Mouse (Mus musculus) midbrain, embryonic 15.5 days (tissue): Measurements from ENCODE around the gene Tmem150a. TPM values are rescaled to one million over a fixed set of nuclear protein-coding genes. Genes with fewer than 3 reads are reported as not detected.
A peak's percentile ranks its signal among the peaks of the same experiment; 100 is the strongest.

ENCODE experiments used
- ATAC-seq: fragments of 200-750 bp; cut with Nextera tagmentation; replicated peaks from 2 replicates; pipeline ENCODE4 v1.8.0; 2017; ENCODE audit warnings: moderate TSS enrichment
- H3K27ac ChIP-seq: fragments of 300-500 bp; sonication (generic); 2 replicates; pipeline ENCODE4 v1.5.1; 2015; ENCODE audit warnings: mild to moderate bottlenecking, inconsistent platforms
- H3K27me3 ChIP-seq: fragments of 300-500 bp; sonication (generic); replicated peaks from 2 replicates; pipeline ENCODE4 v1.6.1; 2015; ENCODE audit warnings: inconsistent platforms
- H3K36me3 ChIP-seq: fragments of 300-500 bp; sonication (generic); replicated peaks from 2 replicates; pipeline ENCODE4 v1.6.1; 2015; ENCODE audit warnings: inconsistent platforms
- H3K4me1 ChIP-seq: fragments of 300-500 bp; sonication (generic); 2 replicates; pipeline ENCODE4 v1.6.1; 2015; ENCODE audit warnings: inconsistent platforms
- H3K4me2 ChIP-seq: fragments of 300-500 bp; sonication (generic); 2 replicates; pipeline ENCODE4 v1.6.1; 2015; ENCODE audit warnings: inconsistent platforms, mild to moderate bottlenecking, moderate library complexity
- H3K4me3 ChIP-seq: fragments of 300-500 bp; sonication (generic); 2 replicates; pipeline ENCODE4 v1.5.1; 2015; ENCODE audit warnings: mild to moderate bottlenecking, inconsistent platforms
- H3K9ac ChIP-seq: fragments of 300-500 bp; sonication (generic); 2 replicates; pipeline ENCODE4 v1.6.1; 2015; ENCODE audit warnings: mild to moderate bottlenecking, inconsistent platforms
- H3K9me3 ChIP-seq: fragments of 300-500 bp; sonication (generic); 2 replicates; pipeline ENCODE4 v1.6.1; 2016; ENCODE audit warnings: inconsistent platforms
- WGBS: fragments of 180-500 bp; shearing (Covaris S2); methylation state at CpG from one replicate; pipeline ENCODE4 v1.1.7; 2015; ENCODE audit warnings: mixed read lengths; 5-methylcytosine and 5-hydroxymethylcytosine counted together
- polyA plus RNA-seq: library from polyadenylated mRNA; unstranded; fragments of >200 nt; fragmentation: Nextera tagmentation; extraction: Ambion mirVana; gene quantifications from 2 replicates; pipeline ENCODE4 v1.2.1, GENCODE M21; 2015

The Tmem150a gene
- polyA plus RNA-seq, 1 experiment from 2014 or later, result 18.5 TPM

- Histone ChIP-seq H3K27ac (no peak overlapping the region), H3K9me3 (no peaks in the 10 kb centered on the region), H3K4me1 (no peaks in the 10 kb centered on the region), H3K4me2 (no peak overlapping the region), H3K9ac (no peak overlapping the region), H3K36me3 (peaks cover 52% of the 10 kb centered on the region), H3K4me3 (no peak overlapping the region), H3K27me3 (no peaks in the 10 kb centered on the region)
- no peak for ATAC-seq
- WGBS, result 90% methylated on average over 5 of the region's 5 CpGs
Measured at GRCm38 (mm10) chr6:72333111-72333510, 22.1 kb upstream of the Tmem150a start.

GRCm38 (mm10) chr6:72340481-72340880 lies 14.8 kb upstream of the Tmem150a start:
- 58% methylated on average over 2 of the region's 2 CpGs for WGBS
- Histone ChIP-seq H3K4me1 (peaks cover 18% of the 10 kb centered on the region), H3K27me3 (no peaks in the 10 kb centered on the region), H3K4me3 (no peak overlapping the region), H3K36me3 (peaks cover 25% of the 10 kb centered on the region), H3K27ac (no peak overlapping the region), H3K4me2 (no peak overlapping the region), H3K9me3 (no peaks in the 10 kb centered on the region), H3K9ac (no peak overlapping the region)
- ATAC-seq, result no peak

- Histone ChIP-seq H3K4me3 (peak overlapping the region; percentile 60), H3K27me3 (no peaks in the 10 kb centered on the region), H3K9me3 (no peaks in the 10 kb centered on the region), H3K9ac (peak overlapping the region; percentile 65), H3K4me1 (peaks cover 45% of the 10 kb centered on the region), H3K27ac (peak overlapping the region; percentile 63), H3K36me3 (0 out of 2 replicates have a peak, but pooled peaks cover 4% of the 10 kb centered on the region), H3K4me2 (peak overlapping the region; percentile 76)
- under 1% methylated on average over 41 of the region's 42 CpGs for WGBS
- ATAC-seq, result peak; percentile 40
Measured at GRCm38 (mm10) chr6:72344396-72345073, 10.7 kb upstream of the Tmem150a start.

DNA sequence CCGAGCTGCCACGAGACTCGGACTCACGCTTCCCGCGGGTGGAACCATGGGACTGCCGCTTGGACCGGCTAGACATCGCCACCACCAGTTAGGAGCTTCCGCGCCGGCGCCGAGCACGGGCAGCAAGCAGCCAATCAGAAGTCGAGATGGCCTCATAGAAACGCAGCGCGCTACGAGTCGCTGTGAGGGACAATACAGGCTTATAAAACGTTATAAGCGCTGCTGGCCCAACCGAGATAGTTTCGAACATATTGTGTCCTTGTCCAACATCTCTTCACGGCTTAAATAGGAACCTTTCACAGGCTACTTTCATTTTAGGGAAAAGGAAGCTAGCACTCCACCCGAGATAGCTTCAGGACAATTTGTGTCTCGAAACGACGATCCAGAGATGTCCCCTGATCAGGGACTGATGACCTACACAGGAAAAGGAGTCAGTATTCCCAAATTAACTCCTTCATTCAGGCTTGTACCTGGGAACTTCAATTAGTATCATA lies 10.1 kb upstream of the Tmem150a start, which contains the start of gene Usp39:
Usp39 (minus strand) TSS at position 111 of the 494 bp plus-strand sequence.
- under 1% methylated on average over 30 of the region's 30 CpGs for WGBS
- no peaks in the 10 kb centered on the region for H3K27me3 ChIP-seq
- peak within 1 kb of the TSS; percentile 63 for H3K27ac ChIP-seq
- H3K9ac ChIP-seq, result peak within 1 kb of the TSS; percentile 65
- peak within 1 kb of the TSS; percentile 76 for H3K4me2 ChIP-seq
- H3K4me3 ChIP-seq, result peak within 1 kb of the TSS; percentile 60
- peaks cover 45% of the 10 kb centered on the region for H3K4me1 ChIP-seq
- peak; percentile 80 for ATAC-seq
- H3K9me3 ChIP-seq, result no peaks in the 10 kb centered on the region
- H3K36me3 ChIP-seq, result peaks cover 8% of the 10 kb centered on the region; the same call in 1 of the 2 replicates

- H3K4me1 ChIP-seq, result peaks cover 45% of the 10 kb centered on the region
- H3K27ac ChIP-seq, result peak overlapping the region; percentile 63; the same call in 1 of the 2 replicates
- H3K36me3 ChIP-seq, result peaks cover 11% of the 10 kb centered on the region; the same call in 1 of the 2 replicates
- H3K9me3 ChIP-seq, result no peaks in the 10 kb centered on the region
- H3K9ac ChIP-seq, result no peak overlapping the region
- ATAC-seq, result peak; percentile 1; the same call in 1 of the 2 replicates
- WGBS, result 51% methylated on average over 6 of the region's 6 CpGs
- H3K27me3 ChIP-seq, result no peaks in the 10 kb centered on the region
- H3K4me3 ChIP-seq, result peak overlapping the region; percentile 60
- peak overlapping the region; percentile 76 for H3K4me2 ChIP-seq
Measured at GRCm38 (mm10) chr6:72345633-72346032, 9.6 kb upstream of the Tmem150a start.

- H3K36me3 ChIP-seq, result peaks cover 9% of the 10 kb centered on the region; the same call in 1 of the 2 replicates
- WGBS, result 85% methylated on average over 4 of the region's 4 CpGs
- H3K4me1 ChIP-seq, result peaks cover 45% of the 10 kb centered on the region
- no peak overlapping the region for H3K27ac ChIP-seq
- no peak overlapping the region for H3K9ac ChIP-seq
- H3K4me3 ChIP-seq, result no peak overlapping the region
- H3K27me3 ChIP-seq, result no peaks in the 10 kb centered on the region
- H3K9me3 ChIP-seq, result no peaks in the 10 kb centered on the region
- no peak for ATAC-seq
- peak overlapping the region; percentile 77; the same call in 1 of the 2 replicates for H3K4me2 ChIP-seq
Measured at GRCm38 (mm10) chr6:72346261-72346660, 9.0 kb upstream of the Tmem150a start.

DNA sequence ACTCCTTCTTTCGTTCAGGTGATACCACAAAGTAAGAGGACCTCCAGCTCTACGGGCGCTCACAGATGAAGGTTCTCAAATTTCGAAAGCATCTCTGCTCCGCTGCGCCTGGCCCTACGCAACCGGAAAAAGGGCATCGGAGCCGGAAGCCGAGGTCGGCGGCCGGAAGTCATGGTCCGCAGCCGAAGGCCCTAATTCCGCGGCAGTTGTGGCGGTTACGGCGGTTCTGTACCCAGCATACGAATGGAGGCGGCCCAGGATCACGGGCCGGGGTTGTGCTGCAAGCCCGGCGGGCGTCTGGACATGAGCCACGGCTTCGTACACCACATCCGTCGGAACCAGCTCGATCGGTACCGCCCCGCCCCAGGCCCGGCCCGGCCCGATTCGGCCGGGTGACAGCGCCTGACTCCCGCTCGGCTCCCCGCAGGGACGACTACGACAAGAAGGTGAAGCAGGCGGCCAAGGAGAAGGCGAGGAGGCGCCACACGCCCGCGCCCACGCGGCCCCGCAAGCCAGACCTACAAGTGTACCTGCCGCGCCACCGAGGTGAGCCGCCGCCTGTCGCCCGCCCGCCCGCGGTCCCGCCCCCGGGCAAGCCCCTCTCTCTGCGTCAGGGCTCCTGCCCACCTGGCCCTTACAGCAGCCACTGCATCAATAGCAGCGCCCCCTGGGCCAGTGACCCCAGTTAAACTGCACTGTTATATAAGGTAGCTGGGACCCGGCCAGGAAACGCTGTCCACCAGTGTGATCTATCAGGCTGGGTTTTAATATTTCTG lies 7.9 kb upstream of the Tmem150a start, which contains the start of gene 0610030E20Rik:
0610030E20Rik (plus strand) TSS at position 152 of the 776 bp plus-strand sequence.
- Histone ChIP-seq H3K36me3 (peaks cover 7% of the 10 kb centered on the region; the same call in 1 of the 2 replicates), H3K4me2 (peak within 1 kb of the TSS; percentile 77), H3K9ac (peak within 1 kb of the TSS; percentile 94), H3K4me3 (peak within 1 kb of the TSS; percentile 93), H3K9me3 (no peaks in the 10 kb centered on the region), H3K27me3 (no peaks in the 10 kb centered on the region), H3K4me1 (peaks cover 45% of the 10 kb centered on the region), H3K27ac (peak within 1 kb of the TSS; percentile 88)
- ATAC-seq, result peak; percentile 59
- under 1% methylated on average over 72 of the region's 72 CpGs for WGBS

GRCm38 (mm10) chr6:72348411-72348810 lies 6.8 kb upstream of the Tmem150a start:
- Histone ChIP-seq H3K27me3 (no peaks in the 10 kb centered on the region), H3K9me3 (no peaks in the 10 kb centered on the region), H3K9ac (peak overlapping the region; percentile 94; the same call in 1 of the 2 replicates), H3K4me3 (peak overlapping the region; percentile 93; the same call in 1 of the 2 replicates), H3K4me1 (peaks cover 42% of the 10 kb centered on the region), H3K4me2 (peak overlapping the region; percentile 77; the same call in 1 of the 2 replicates), H3K27ac (no peak overlapping the region), H3K36me3 (peaks cover 7% of the 10 kb centered on the region; the same call in 1 of the 2 replicates)
- no peak for ATAC-seq
- 81% methylated on average over 10 of the region's 10 CpGs for WGBS

GRCm38 (mm10) chr6:72350214-72350613 lies 5.0 kb upstream of the Tmem150a start:
- H3K27me3 ChIP-seq, result no peaks in the 10 kb centered on the region

DNA sequence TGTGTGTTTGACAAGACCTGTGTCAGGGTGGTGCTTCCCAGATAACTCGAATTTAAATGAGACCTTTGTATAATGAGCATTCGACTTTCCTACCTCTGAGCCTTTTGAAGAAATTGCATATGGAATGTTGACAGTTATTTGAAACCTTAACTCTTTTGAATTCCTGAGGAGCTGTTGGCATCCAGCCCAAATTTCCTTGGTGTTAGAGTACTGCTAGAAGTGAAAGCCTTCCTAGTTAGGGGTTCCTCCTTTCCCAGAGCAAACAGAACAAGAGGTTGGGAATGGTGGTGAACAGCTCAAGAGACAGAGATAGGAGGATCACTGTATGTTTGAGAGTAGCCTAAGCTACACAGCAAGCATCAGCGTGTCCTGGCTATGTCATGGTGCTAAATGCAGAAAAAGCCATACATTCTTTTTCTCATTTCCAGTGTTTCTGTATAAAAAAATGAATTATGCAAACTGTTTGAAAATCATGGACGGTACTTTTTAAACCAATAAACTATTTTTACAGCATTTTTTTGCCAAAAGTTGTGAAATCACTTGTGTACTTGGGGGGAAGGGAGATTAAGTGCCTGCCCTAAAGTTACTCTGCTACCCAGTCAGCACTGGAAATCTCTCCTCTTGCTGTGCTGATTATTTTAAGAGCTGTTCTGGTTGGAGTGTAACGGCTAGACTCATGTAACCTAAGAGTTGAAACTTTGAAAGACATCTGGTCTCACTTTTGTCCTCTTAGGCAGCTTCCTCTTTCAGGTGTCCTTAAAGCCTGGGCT lies 2.4 kb upstream of the Tmem150a start:
- no peak overlapping the region for H3K27ac ChIP-seq
- WGBS, result 81% methylated on average over 5 of the region's 5 CpGs
- H3K9me3 ChIP-seq, result no peaks in the 10 kb centered on the region

More at GRCm38 (mm10) chr6:72350214-72350613, 5.0 kb upstream of the Tmem150a start:
- Histone ChIP-seq H3K4me3 (no peak overlapping the region), H3K27ac (no peak overlapping the region), H3K9me3 (no peaks in the 10 kb centered on the region), H3K4me1 (peaks cover 40% of the 10 kb centered on the region), H3K4me2 (no peak overlapping the region), H3K36me3 (peaks cover 7% of the 10 kb centered on the region; the same call in 1 of the 2 replicates), H3K9ac (no peak overlapping the region)
- ATAC-seq, result no peak
- WGBS, result 95% methylated on average over 2 of the region's 2 CpGs

GRCm38 (mm10) chr6:72354025-72354424 lies 1.2 kb upstream of the Tmem150a start:
- Histone ChIP-seq H3K4me1 (peaks cover 26% of the 10 kb centered on the region), H3K9me3 (no peaks in the 10 kb centered on the region), H3K4me3 (no peak overlapping the region), H3K4me2 (peak overlapping the region; percentile 84; the same call in 1 of the 2 replicates), H3K27ac (no peak overlapping the region), H3K36me3 (peaks cover 7% of the 10 kb centered on the region; the same call in 1 of the 2 replicates), H3K27me3 (no peaks in the 10 kb centered on the region), H3K9ac (no peak overlapping the region)
- 88% methylated on average over 1 of the region's 1 CpGs for WGBS
- no peak for ATAC-seq

More for the DNA sequence above, 2.4 kb upstream of the Tmem150a start:
- H3K36me3 ChIP-seq, result peaks cover 7% of the 10 kb centered on the region; the same call in 1 of the 2 replicates
- H3K4me1 ChIP-seq, result peaks cover 38% of the 10 kb centered on the region
- H3K9ac ChIP-seq, result no peak overlapping the region
- no peaks in the 10 kb centered on the region for H3K27me3 ChIP-seq
- ATAC-seq, result no peak
- no peak overlapping the region for H3K4me3 ChIP-seq
- H3K4me2 ChIP-seq, result no peak overlapping the region
